Comparison of ENCODE assay signal across 1 mouse cellular context in genomic region chr10:98914810-98915241, GRCm38 (mm10).
TF ChIP-seq lines count a peak whose summit lies in the region.

No protein-coding gene starts in this region.

TF ChIP-seq in MEL, 35 proteins besides CTCF, POLR2A, EP300 and RAD21 (continued from another document):
- no peak for TF ChIP-seq USF2 (IDR thresholded peaks at IDR 0.05; ENCODE audit: borderline replicate concordance in 1 of 2, insufficient read depth in 1 of 2, low read depth in 1 of 2, low read length in 2 of 2)
- TF ChIP-seq TBP (IDR thresholded peaks at IDR 0.05; ENCODE audit: low read depth, low read length), result no peak
